Mouse (Mus musculus): ENCODE measurements at regions not wholly inside any gene's neighbourhood (a gene's known extent, or its start where the extent isn't known, plus 50 kb on each side); places are given as distances from the start of the nearest gene placed in this dataset.
A peak's percentile ranks its signal among the peaks of the same experiment; 100 is the strongest.

GRCm38 (mm10) chr11:7933611-7934010 lies 719.9 kb upstream of the Igfbp3 start:
- DNase-seq, result no peak

DNA sequence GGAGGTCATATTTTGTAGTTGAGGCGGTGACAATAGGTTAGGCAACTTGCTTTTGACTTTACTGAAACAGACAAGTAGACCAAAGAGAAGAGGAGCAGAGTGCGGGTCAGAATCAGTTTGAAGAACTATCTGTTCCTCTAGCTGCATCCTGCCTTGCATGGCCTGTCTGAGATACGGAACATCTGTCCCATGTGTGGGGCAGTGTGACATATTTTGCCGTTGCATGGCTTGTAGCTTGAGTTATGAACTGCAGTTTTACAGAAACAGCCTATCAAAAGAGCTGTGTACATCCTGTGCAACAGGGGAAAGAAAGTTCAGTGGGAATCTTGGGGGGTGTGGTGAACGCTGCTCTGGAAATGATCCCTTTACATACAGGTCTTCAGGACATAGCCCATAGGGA lies 718.9 kb upstream of the Igfbp3 start:
- no peak for DNase-seq

GRCm38 (mm10) chr11:7931064-7931797 lies 717.5 kb upstream of the Igfbp3 start:
- no peak for DNase-seq

DNA sequence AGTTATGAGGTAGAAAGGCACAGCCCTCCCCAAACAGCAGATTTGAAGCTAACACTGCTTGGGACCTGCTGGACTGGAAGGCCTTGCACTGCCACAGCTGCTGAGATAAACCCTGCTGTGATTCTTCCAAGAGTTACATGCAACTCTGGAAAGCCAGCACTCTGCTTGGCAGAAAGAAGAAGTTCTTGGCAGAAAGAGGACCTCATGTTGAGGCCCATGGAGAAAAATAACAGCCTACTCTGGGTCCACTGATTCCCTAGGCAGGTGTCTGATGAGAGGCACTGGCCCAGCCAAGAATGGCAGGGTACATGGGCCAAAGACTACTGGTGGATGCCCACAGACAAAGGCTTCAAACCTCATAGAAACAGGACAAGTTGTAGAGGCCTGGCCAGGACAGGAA lies 714.0 kb upstream of the Igfbp3 start:
- no peak for DNase-seq

DNA sequence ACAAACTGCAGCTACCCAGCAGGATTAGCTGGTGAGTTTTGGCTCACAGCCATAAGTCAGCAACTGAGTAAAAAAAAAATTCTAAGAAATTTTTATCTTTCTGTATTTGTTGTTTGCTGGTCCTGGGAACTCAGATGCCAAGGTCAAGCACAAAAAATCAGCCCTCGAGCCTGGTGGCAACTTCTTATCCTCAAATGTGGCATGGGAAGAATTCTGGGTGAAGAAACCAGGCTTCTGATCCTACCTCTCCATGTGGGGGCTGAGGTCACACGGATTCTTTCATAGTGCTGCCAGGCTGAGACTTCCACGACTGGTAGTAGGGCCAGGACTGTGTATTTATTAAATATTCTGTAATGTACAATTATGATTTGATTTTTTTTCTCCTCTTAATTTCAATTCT lies 698.3 kb upstream of the Igfbp3 start:
- DNase-seq, result no peak

GRCm38 (mm10) chr11:7900266-7900665 lies 686.5 kb upstream of the Igfbp3 start:
- DNase-seq, result no peak

GRCm38 (mm10) chr11:7898204-7898603 lies 684.5 kb upstream of the Igfbp3 start:
- DNase-seq, result no peak

GRCm38 (mm10) chr11:7880506-7880905 lies 666.8 kb upstream of the Igfbp3 start:
- DNase-seq, result no peak

DNA sequence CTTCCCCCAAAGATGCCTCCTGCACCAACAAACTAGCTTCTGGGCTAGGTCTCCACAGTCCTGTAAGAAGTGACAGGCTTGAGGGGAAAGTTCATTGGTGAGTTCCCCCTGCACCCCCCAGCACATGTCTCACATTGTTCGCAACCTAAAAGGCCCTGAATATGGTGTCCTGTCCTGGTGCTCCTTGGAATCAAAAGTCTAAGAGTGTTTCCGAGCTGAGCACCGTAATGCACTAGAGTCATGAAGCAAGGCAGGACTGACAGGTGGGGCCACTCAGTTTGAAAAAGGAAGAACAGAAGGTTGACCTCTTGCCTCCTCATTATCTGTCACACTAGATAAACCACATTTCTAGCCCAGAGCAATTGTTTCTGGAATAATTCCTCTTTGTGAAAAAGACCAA lies 650.4 kb upstream of the Igfbp3 start:
- DNase-seq, result no peak

DNA sequence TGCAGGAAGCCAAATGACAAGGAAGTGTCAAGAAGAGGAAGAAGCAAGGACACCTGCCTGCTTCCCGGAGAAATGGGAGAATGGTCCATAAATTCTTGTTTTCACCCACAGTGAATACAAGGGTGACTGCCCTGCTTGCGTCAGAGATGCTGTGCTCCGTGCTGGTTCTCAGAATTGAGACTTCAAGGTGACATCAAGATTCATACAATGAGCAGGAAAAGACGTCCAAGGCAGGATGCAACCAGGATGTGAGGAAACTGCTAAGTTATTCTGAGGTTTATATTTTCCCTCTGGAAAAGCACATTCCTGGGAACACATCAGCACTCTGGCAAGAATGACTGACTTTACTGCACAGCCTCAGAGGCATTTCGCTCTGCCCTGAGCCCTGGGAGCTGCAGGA lies 650.0 kb upstream of the Igfbp3 start:
- DNase-seq, result no peak

GRCm38 (mm10) chr11:7862547-7862946 lies 648.8 kb upstream of the Igfbp3 start:
- DNase-seq, result no peak

DNA sequence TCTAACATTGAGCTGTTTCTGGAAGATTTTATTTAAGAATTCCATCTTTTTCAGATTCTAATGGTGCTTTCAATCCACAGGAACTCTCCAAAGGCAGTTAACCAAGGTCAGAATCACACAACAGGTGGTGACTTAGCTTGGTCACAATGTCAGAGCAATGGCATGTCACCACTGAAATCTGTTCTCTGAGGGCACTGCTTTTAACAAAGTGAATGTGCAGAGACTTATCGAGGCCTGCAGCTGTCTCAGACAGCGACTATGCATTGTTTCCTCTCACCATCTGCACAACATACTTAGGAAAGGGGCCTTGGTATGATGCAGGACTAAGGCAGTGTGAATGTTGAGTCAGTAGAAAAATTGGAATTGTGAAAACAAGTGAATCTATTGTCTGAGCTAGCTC lies 638.9 kb upstream of the Igfbp3 start:
- no peak for DNase-seq

DNA sequence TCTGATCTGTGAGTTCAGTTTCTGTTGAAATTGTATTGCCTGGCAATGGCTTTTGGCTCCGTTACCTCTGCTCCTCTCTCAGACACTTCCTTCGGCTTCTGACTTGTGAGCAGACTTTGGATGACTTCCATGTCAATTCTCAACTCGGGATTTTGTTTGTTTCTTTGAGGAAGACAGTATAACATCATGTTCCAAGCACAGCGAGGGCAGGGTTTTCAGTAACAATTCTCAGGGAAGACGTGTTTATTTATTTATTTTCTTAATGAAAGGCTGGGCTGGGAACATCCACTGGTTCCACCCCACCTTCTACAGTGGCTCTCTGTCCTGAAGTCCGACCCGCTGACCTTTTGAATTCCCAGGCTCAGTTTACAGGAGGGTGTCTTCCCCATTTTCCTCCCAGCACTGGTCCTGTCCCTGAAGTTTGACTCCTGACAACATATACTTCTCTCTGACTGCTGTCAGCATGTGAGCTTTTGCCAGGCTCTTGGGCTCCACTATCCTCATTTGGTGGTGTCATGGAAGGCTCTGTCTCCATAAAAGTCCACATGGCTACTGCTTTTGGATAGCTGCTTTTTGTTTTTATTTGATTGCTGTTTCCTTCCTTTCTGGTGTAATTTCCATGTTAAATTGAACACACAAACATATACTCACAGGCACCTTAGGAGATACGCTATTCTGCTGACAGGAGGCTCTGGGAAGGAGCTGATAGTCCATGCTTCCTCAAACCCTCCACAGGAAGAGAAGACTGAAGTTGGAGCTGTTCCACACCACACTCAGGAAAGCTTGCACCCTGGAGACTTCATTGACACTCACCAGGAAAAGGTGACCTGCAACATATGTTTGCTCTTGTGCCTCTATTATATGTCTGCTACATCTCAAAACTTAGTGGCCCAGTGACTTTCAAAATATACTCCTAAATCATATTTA lies 624.9 kb upstream of the Igfbp3 start:
- DNase-seq, result no peak

- DNase-seq, result no peak
Measured at GRCm38 (mm10) chr11:7837486-7837885, 623.8 kb upstream of the Igfbp3 start.

DNA sequence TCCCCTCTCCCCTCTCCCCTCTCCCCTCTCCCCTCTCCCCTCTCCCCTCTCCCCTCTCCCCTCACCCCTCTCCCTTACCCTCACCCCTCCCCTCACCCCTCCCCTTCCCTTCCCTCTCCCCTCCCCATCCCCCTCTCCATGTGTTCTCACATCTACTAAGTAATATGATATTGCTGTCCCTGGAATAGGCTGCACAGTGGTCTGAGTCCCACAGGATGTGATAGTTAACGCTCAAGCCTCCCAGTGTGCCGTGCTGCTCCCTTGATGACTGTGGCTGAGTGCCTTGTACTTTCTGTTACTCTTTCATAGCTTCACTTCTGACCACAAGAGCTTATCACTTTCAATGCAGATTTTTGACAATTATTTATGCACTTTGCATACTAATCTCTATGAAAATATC lies 620.4 kb upstream of the Igfbp3 start:
- no peak for DNase-seq

DNA sequence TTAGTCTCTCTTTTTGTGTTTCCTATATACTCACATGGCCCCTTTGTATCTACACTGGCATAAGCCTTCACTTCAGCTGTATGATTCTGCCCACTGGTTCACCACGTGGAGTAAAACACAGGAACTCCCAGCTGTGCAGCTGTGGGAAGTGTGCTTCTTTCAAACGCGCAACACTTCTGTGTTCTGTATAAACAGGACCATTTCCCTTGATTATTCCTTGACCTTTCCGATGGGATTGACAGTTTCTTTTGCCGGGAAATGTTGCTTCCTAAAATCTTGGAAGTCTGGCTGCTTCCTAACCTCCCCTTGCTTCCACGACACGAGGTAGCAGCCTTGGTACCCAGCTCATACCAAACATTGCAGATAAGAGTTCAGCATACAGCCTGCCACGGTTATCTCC lies 618.7 kb upstream of the Igfbp3 start:
- no peak for DNase-seq

DNA sequence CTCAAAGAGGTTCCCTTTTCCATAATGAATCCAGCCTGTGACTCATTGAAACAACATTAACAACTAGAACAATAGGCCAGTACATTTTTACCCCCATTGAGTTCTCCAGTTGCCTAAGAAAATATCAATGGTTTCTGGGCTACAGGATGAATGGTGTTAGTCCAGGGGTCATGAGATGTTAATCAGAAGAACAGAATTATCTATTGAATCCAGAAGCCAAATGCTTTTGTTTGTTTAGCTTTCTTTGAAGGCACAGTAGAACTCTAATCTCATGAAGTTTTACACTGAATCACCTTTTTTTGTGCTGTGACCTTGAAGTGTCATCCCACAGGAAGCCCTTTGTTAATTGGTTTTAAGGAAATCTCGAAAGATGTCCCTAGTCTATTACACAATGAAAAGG lies 616.0 kb upstream of the Igfbp3 start:
- DNase-seq, result no peak

DNA sequence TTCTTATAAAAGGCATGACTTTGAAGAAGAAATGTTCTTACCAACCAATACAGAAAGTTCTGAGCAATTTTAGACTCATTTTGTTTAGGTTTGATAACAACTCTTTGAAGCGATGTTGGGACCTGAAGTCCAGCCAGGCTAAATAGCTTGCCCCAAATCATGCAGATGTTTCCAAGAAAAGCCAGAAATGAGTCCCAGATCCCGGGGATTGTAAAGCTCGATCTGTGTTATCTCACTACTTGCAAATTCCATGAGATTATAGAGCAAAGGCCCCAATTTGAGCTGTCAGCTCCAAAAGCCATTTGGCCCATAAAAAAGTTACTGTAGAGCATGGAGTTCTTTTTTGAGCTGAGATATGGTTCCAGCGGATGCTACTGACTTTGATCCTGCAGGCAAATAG lies 614.3 kb upstream of the Igfbp3 start:
- no peak for DNase-seq

DNA sequence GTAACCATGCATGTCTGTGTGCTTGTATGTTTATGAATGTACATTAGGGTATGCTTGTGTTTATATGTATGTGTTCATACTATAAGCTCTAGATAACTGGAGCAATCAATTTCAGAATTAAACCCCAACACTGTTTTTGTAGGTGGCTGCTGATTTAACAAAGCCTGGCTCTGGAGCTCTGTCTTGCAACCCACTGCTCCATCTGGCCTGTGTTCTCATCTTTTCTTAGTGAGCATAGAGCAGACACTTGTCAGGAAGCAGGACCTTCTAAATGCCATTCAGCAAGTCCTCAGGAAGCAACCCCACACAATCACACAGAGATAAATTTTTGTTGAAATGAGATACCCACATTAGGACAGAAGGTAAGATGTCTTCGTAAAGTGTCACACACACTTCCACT lies 613.7 kb upstream of the Igfbp3 start:
- no peak for DNase-seq

DNA sequence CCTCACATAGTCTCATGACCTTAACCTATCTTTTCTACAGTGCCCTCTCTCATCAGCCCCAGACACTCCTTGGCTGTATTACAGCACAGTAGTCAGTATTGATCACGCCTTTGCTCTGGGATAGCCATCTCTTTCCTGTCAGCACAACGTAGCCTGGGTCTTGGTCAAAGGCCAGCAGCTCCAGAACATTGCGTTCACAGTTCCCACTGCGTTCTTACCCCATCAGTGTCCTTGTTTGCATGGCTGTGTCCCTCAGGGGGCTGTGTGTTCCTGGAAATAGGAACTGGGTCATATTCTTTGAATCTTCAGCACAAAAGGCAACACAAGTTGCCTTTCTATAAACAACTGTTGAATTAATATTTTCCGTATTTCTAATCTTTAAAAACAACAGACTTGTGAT lies 602.0 kb upstream of the Igfbp3 start:
- peak in 1 of 2 experiments; percentile 1 for DNase-seq

DNA sequence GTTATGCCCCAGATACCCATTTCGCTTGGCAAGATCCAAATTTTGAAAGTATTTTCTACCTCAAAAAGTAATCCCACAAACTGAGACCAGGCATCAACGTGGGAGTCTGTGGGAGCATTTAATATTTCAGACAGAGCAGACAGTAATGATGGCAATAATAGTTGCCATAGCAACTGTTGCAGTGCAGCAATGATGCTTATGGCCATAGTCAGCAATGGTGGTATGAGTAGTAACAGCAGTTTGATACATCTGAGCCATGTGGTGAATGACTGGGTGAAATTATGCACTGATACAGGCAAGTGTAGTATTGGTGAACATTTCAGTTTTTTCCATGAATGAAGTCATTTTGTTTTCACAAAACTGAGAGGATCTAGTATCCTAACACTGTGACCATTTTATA lies 600.8 kb upstream of the Igfbp3 start:
- DNase-seq, result no peak

DNA sequence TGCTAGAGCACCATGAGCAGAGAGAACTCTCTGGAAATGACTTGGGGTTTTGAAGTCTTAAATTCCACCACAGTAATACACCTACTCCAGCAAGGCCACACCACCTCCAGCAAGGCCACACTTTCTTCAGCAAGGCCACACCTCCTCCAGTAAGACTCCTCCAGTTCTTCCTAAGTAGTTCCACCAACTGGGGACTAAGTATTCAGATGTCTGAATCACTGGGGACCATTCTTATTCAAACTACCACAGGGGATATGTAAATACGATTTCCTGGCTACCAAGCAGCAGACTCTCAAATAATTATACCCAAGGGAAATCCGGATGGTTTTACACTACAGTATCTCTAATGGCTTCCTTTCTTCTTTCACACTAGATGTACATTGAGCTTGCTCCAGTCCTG lies 598.7 kb upstream of the Igfbp3 start:
- DNase-seq, result no peak

DNA sequence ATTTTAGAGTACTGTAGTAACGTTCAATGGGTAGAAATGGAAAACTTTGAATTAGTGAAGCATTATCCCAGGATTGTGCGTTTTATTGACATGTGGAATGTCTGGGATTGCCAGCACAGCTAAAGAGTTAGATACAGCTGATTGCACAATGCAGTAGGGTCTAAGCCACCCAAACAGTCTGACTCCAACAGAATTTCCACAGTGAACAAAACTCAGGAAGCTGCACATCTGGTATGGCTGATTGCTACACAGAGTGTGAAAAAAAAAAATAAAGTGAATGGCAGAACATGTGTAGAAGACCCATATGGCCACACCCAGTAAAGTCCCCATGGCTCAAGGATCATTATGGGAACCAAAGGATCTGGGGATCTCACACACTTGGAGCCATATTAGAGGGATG lies 596.0 kb upstream of the Igfbp3 start:
- DNase-seq, result no peak

DNA sequence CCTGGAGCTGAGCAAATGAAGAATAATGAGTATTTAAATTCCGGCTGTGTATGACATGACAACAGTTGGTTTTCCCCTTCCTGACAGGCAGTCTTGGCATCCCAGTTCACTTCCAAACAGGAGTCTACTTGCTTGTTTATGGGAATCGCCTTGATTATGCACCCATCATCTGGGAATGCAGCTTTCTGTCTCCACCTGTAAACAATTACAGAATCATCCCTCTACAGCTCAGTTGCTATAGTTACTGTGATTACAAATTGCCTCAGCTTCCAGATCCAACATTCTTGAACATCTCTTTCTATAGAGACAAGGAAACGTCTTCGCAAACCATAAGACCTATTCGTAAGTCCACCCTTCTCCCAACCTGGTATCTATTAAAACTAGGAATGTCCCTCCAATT lies 582.6 kb upstream of the Igfbp3 start:
- no peak for DNase-seq
